Mouse (Mus musculus) thymus, adult 2 months (tissue): ENCODE results near the gene Olfr1278. TPM values are rescaled to one million over a fixed set of nuclear protein-coding genes. Genes with fewer than 3 reads are reported as not detected.
"Not testable (repeated sequence)": the region's sequence is repeated elsewhere in the genome, so short reads cannot be mapped to it uniquely, and the experiment has no call there.

Experiments
- DNase-seq: peaks from one replicate; pipeline ENCODE4 v3.0.0; 2021
- H3K27ac ChIP-seq: fragments of 200-500 bp; 2 replicates; pipeline ENCODE4 v1.5.1; 2012; ENCODE audit warnings: low read length, control low read depth; ENCODE audit not compliant: control insufficient read depth, insufficient read depth
- H3K27me3 ChIP-seq: fragments of 200-500 bp; 2 replicates; pipeline ENCODE4 v1.6.1; 2012; ENCODE audit warnings: mild to moderate bottlenecking, low read length, moderate library complexity, mixed read lengths; ENCODE audit not compliant: control insufficient read depth, insufficient read depth
- H3K36me3 ChIP-seq: fragments of 200-500 bp; 2 replicates; pipeline ENCODE4 v1.6.1; 2012; ENCODE audit warnings: mild to moderate bottlenecking, low read length, moderate library complexity; ENCODE audit not compliant: control insufficient read depth, insufficient read depth
- H3K4me1 ChIP-seq: fragments of 200-500 bp; replicated peaks from 2 replicates; pipeline ENCODE4 v1.6.1; 2012; ENCODE audit warnings: low read length; ENCODE audit not compliant: control insufficient read depth, insufficient read depth
- H3K4me3 ChIP-seq: fragments of 200-500 bp; 2 replicates; pipeline ENCODE4 v1.5.1; 2012; ENCODE audit warnings: mild to moderate bottlenecking, low read length, control low read depth, moderate library complexity; ENCODE audit not compliant: control insufficient read depth, insufficient read depth
- CTCF ChIP-seq: fragments of 200-500 bp; IDR thresholded peaks from 2 replicates; pipeline ENCODE4 v1.5.1; 2012; ENCODE audit warnings: mild to moderate bottlenecking, control low read depth, low read length, moderate library complexity, borderline replicate concordance; ENCODE audit not compliant: control insufficient read depth, poor library complexity, insufficient read depth; ENCODE audit errors: extremely low read depth
- POLR2A ChIP-seq: fragments of 200-500 bp; IDR thresholded peaks from 2 replicates; pipeline ENCODE4 v1.6.1; 2012; ENCODE audit warnings: mild to moderate bottlenecking, low read length, control low read depth, moderate library complexity; ENCODE audit not compliant: control insufficient read depth, poor library complexity, insufficient read depth; ENCODE audit errors: extremely low read depth
- WGBS: fragments of 180-500 bp; shearing (Covaris S2); methylation state at CpG from one replicate; pipeline ENCODE4 v1.1.7; 2018; 5-methylcytosine and 5-hydroxymethylcytosine counted together
- polyA plus RNA-seq: library from polyadenylated mRNA; depleted of rRNA; stranded (reverse); fragments of >200 nt; gene quantifications from 2 replicates; pipeline ENCODE4 v1.2.3, GENCODE M21; 2012; rRNA removed

Gene Olfr1278
- not detected in 2 replicates for polyA plus RNA-seq

DNA sequence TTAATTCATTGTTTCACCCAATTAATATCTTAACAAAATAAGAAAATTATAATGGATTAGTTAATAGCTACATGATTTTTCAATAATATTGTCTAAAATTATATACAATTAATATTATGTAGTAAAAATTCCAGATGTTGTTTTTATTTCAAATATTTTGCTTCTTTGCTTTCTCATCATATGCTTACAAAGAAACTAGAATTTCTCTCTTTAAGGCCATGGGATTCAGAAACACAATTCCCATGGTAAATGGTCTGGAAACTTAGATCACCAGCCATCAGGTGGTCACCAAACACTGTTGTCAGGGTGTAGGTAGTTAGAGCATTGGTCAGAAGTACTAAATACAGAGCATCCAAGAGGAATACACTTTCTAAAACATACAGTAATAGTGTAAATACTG lies at the start of gene Olfr1278:
TSS of gene Olfr1278 (plus strand) at position 301 of the 400 bp plus-strand sequence.
- Histone ChIP-seq H3K36me3 (no peaks in the 10 kb centered on the region), H3K4me1 (no peaks in the 10 kb centered on the region), H3K27me3 (no peaks in the 10 kb centered on the region), H3K27ac (no peak within 1 kb of the TSS), H3K4me3 (no peak within 1 kb of the TSS)
- no peak for DNase-seq
- no peak for TF ChIP-seq POLR2A
- TF ChIP-seq CTCF, result no peak

DNA sequence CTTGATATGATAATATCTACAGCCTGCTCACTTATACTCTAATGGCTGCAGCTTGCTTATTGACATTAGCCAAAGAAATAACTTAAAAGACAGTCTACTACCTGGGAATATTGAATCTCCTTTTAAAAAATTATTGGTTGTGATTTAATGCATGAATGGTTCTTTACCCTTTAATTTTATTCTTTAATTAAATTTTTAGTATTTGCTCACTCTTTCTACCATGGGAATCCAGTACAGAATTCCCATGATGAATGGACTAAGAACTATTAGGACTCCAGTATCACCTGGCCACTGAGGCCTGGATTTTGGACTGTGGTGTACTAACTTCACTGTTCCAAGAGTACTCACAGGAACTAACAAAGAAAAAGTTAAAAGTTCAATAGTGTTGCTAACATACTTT lies 35.7 kb upstream of the Olfr1278 start, which contains the start of gene Olfr1276:
TSS of gene Olfr1276 (plus strand) at position 301 of the 400 bp plus-strand sequence.
- H3K27me3 ChIP-seq, result no peaks in the 10 kb centered on the region
- H3K4me3 ChIP-seq, result no peak within 1 kb of the TSS
- H3K27ac ChIP-seq, result no peak within 1 kb of the TSS
- no peak for DNase-seq
- no peaks in the 10 kb centered on the region for H3K36me3 ChIP-seq
- no peak for TF ChIP-seq CTCF
- TF ChIP-seq POLR2A, result no peak
- H3K4me1 ChIP-seq, result no peaks in the 10 kb centered on the region

DNA sequence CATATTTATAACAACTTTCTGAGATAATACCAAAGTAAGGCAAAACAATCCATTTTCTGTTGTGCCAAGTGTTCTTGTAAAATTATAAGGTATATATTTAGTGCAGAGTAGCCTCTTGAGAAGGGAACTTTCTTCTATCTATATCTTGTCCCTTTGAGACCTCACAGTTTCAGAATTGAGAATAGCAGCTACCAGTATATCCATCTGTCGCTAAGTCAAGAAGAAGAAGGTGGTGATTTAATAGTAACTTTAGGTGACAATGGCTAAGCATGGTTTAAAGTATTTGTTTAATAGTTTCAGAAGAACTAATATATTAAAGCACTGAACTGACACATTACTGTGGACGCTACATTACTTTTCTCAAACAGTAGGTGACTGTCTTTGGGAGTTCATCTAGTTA lies 15.9 kb upstream of the Olfr1278 start, which contains the start of gene Olfr1277:
TSS of gene Olfr1277 (minus strand) at position 101 of the 400 bp plus-strand sequence.
- Histone ChIP-seq H3K36me3 (no peaks in the 10 kb centered on the region), H3K27me3 (no peaks in the 10 kb centered on the region), H3K27ac (no peak within 1 kb of the TSS), H3K4me1 (no peaks in the 10 kb centered on the region), H3K4me3 (no peak within 1 kb of the TSS)
- 88% methylated on average over 2 of the region's 2 CpGs for WGBS
- no peak for TF ChIP-seq POLR2A
- TF ChIP-seq CTCF, result no peak
- DNase-seq, result no peak

DNA sequence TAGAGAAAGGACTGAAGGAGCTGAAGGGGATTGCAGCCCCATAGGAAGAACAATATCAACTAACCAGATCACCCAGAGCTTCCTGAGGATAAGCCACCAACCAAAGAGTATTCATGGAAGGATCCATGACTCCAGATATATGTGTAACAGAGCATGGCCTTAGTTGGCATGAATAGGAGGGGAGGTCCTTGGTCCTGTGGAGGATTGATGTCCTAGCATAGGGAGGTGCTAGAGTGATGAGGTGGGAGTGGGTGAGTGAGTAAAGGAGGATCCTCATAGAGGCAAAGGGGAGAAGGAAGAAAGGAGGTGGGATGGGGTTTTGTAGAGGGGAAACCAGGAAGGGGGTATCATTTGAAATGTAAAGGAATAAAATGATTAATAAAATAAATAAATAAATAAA lies 8.6 kb downstream of the Olfr1278 start:
- no peak for DNase-seq
- Histone ChIP-seq H3K27me3 (no peaks in the 10 kb centered on the region), H3K4me3 (no peak overlapping the region), H3K27ac (no peak overlapping the region), H3K36me3 (no peaks in the 10 kb centered on the region), H3K4me1 (no peaks in the 10 kb centered on the region)
- TF ChIP-seq CTCF (no peak), POLR2A (no peak)

DNA sequence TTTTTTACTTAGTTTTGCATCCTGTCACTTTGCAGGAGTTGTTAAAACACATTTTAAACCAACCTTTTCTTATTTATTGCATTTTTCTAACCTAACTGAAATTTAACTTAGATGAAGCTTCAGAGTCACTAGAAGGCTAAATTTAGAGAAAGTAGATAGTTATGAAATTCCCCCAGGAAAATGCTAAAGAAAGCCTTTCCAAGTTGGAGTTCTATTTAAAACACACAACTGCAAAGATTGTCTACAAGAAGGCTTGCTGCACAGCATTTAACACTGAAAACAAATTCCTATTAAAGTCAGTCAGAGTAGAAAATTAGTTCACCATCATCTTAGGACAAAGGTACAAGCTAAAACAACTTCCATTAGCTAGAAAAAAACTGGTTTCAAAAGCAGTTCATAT lies 10.4 kb downstream of the Olfr1278 start, which contains the start of gene Olfr1279:
TSS of gene Olfr1279 (plus strand) at position 262 of the 400 bp plus-strand sequence.
- no peak within 1 kb of the TSS for H3K4me3 ChIP-seq

DNA sequence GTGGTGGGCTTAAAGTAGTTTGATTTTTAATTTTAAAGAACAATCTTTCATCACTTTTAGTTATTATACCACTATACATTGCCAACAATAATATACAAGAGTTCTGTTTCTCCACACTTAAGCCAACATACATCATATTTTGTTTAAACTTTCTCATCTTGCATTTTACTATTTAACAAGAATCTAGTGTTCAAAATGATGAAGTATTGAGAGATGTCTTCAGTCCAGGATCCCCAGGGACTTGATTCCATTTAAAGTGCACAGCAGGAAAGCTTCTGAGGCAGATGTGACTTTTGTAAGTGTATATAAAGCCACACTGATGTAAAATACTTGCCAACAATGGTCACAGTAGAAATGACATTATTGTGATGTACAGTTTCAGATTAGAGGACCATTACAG lies 23.8 kb downstream of the Olfr1278 start, which contains the start of gene Olfr1280:
TSS of gene Olfr1280 (plus strand) at position 301 of the 400 bp plus-strand sequence.
- no peaks in the 10 kb centered on the region for H3K4me1 ChIP-seq
- no peaks in the 10 kb centered on the region for H3K27me3 ChIP-seq
- H3K4me3 ChIP-seq, result no peak within 1 kb of the TSS
- no peaks in the 10 kb centered on the region for H3K36me3 ChIP-seq
- H3K27ac ChIP-seq, result no peak within 1 kb of the TSS
- no peak for DNase-seq
- no peak for TF ChIP-seq CTCF
- TF ChIP-seq POLR2A, result no peak

More for the DNA sequence above, 10.4 kb downstream of the Olfr1278 start, which contains the start of gene Olfr1279:
- no peaks in the 10 kb centered on the region for H3K4me1 ChIP-seq
- no peaks in the 10 kb centered on the region for H3K36me3 ChIP-seq
- H3K27me3 ChIP-seq, result no peaks in the 10 kb centered on the region
- DNase-seq, result no peak
- TF ChIP-seq CTCF, result no peak
- TF ChIP-seq POLR2A, result no peak
- no peak within 1 kb of the TSS for H3K27ac ChIP-seq

DNA sequence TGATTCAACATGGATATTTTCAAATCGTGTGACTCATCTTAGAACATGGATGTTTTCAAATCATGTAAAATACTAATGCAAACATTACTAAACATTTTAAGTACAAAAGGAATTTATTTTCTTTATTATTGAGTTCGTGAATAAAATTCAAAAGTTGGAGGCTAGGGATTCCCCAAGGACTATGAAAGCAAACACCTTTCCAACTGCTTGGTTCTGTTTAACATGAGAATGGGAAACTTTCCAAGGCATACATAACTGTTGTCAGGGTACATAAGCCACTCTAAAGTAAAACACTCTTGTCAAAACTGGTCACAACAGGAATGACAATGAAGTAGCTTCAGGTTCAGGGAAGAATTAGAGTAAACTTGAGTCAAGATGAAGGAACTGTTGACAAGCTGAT lies 36.3 kb downstream of the Olfr1278 start, which contains the start of gene Olfr1281:
TSS of gene Olfr1281 (plus strand) at position 301 of the 400 bp plus-strand sequence.
- Histone ChIP-seq H3K27ac (no peak within 1 kb of the TSS), H3K27me3 (no peaks in the 10 kb centered on the region), H3K4me3 (no peak within 1 kb of the TSS), H3K36me3 (no peaks in the 10 kb centered on the region), H3K4me1 (no peaks in the 10 kb centered on the region)
- WGBS, result 73% methylated on average over 2 of the region's 2 CpGs
- no peak for DNase-seq
- TF ChIP-seq POLR2A (no peak), CTCF (no peak)

DNA sequence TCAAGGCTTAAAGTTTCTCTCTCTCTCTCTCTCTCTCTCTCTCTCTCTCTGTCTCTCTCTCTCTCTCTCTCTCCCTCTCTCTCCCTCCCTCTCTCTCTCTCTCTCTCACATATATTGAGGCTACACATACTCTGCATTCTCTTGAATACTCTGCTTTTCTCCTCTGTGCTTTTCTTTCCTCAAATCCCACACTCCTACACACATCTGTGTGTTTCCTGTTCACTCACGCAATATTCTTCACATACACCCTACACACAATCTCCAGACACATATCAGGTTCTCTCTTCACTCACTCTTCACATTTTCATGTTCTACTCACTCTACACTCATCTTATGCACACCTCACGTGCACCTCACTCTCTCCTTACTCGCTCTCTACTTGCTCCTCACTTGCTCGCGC lies 43.8 kb downstream of the Olfr1278 start:
- not testable (repeated sequence) for H3K4me1 ChIP-seq, H3K27me3 ChIP-seq, H3K27ac ChIP-seq, H3K4me3 ChIP-seq, H3K36me3 ChIP-seq, DNase-seq
- 90% methylated on average over 5 of the region's 5 CpGs for WGBS
